Mouse (Mus musculus): ENCODE data around the gene Gnpnat1. TPM values are rescaled to one million over a fixed set of nuclear protein-coding genes. Genes with fewer than 3 reads are reported as not detected.
A peak's percentile ranks its signal among the peaks of the same experiment; 100 is the strongest.

Gnpnat1 gene
- polyA plus RNA-seq, 1 experiment from 2014 or later = 27.2 TPM

GRCm38 (mm10) chr14:45382912-45383311 lies 21.8 kb downstream of the Gnpnat1 start:
- H3K36me3 ChIP-seq (ENCODE audit: control insufficient read depth, insufficient read depth) = peaks cover 13% of the 10 kb centered on the region; the same call in 1 of the 2 replicates
- WGBS = 79% methylated on average over 4 of the region's 4 CpGs
- no peak overlapping the region for H3K4me3 ChIP-seq (replicated peaks; ENCODE audit: low read length)
- no peak overlapping the region for H3K4me2 ChIP-seq (ENCODE audit: low read length)
- H3K27me3 ChIP-seq (replicated peaks; ENCODE audit: control insufficient read depth, insufficient read depth, low read length) = no peaks in the 10 kb centered on the region
- H3K9ac ChIP-seq (replicated peaks; ENCODE audit: low read depth, low read length) = no peak overlapping the region
- no peak for ATAC-seq
- H3K9me3 ChIP-seq (ENCODE audit: control insufficient read depth, low read length) = no peaks in the 10 kb centered on the region
- H3K27ac ChIP-seq (ENCODE audit: low read length) = no peak overlapping the region
- peaks cover 3% of the 10 kb centered on the region; the same call in 1 of the 2 replicates for H3K4me1 ChIP-seq (replicated peaks; ENCODE audit: control insufficient read depth, insufficient read depth, low read length)

- H3K27me3 ChIP-seq (replicated peaks; ENCODE audit: control insufficient read depth, insufficient read depth, low read length) = no peaks in the 10 kb centered on the region
- H3K4me1 ChIP-seq (replicated peaks; ENCODE audit: control insufficient read depth, insufficient read depth, low read length) = no peaks in the 10 kb centered on the region
- ATAC-seq = no peak
- no peak overlapping the region for H3K4me3 ChIP-seq (replicated peaks; ENCODE audit: low read length)
- H3K9me3 ChIP-seq (ENCODE audit: control insufficient read depth, low read length) = no peaks in the 10 kb centered on the region
- H3K27ac ChIP-seq (ENCODE audit: low read length) = no peak overlapping the region
- H3K36me3 ChIP-seq (ENCODE audit: control insufficient read depth, insufficient read depth) = peaks cover 13% of the 10 kb centered on the region; the same call in 1 of the 2 replicates
- H3K4me2 ChIP-seq (ENCODE audit: low read length) = no peak overlapping the region
- WGBS = 68% methylated on average over 6 of the region's 6 CpGs
- no peak overlapping the region for H3K9ac ChIP-seq (replicated peaks; ENCODE audit: low read depth, low read length)
Measured at GRCm38 (mm10) chr14:45380756-45381155, 24.0 kb downstream of the Gnpnat1 start.

GRCm38 (mm10) chr14:45378771-45379170 lies 25.9 kb downstream of the Gnpnat1 start:
- Histone ChIP-seq H3K27me3 (replicated peaks; ENCODE audit: control insufficient read depth, insufficient read depth, low read length) (no peaks in the 10 kb centered on the region), H3K4me3 (replicated peaks; ENCODE audit: low read length) (no peak overlapping the region), H3K9ac (replicated peaks; ENCODE audit: low read depth, low read length) (no peak overlapping the region), H3K9me3 (ENCODE audit: control insufficient read depth, low read length) (no peaks in the 10 kb centered on the region), H3K4me2 (ENCODE audit: low read length) (no peak overlapping the region), H3K36me3 (ENCODE audit: control insufficient read depth, insufficient read depth) (peaks cover 13% of the 10 kb centered on the region; the same call in 1 of the 2 replicates), H3K27ac (ENCODE audit: low read length) (no peak overlapping the region), H3K4me1 (replicated peaks; ENCODE audit: control insufficient read depth, insufficient read depth, low read length) (no peaks in the 10 kb centered on the region)
- no peak for ATAC-seq
- 92% methylated on average over 3 of the region's 3 CpGs for WGBS

- Histone ChIP-seq H3K9ac (replicated peaks; ENCODE audit: low read depth, low read length) (peak overlapping the region; percentile 37; the same call in 1 of the 2 replicates), H3K9me3 (ENCODE audit: control insufficient read depth, low read length) (no peaks in the 10 kb centered on the region), H3K4me1 (replicated peaks; ENCODE audit: control insufficient read depth, insufficient read depth, low read length) (peaks cover 10% of the 10 kb centered on the region), H3K27ac (ENCODE audit: low read length) (peak overlapping the region; percentile 71), H3K4me3 (replicated peaks; ENCODE audit: low read length) (no peak overlapping the region), H3K36me3 (ENCODE audit: control insufficient read depth, insufficient read depth) (peaks cover 9% of the 10 kb centered on the region), H3K4me2 (ENCODE audit: low read length) (no peak overlapping the region), H3K27me3 (replicated peaks; ENCODE audit: control insufficient read depth, insufficient read depth, low read length) (no peaks in the 10 kb centered on the region)
- no peak; the same call in 1 of the 2 replicates for ATAC-seq
- 87% methylated on average over 6 of the region's 6 CpGs for WGBS
Measured at GRCm38 (mm10) chr14:45365196-45365587, 39.5 kb downstream of the Gnpnat1 start.

- no peak overlapping the region for H3K4me3 ChIP-seq (replicated peaks; ENCODE audit: low read length)
- H3K9me3 ChIP-seq (ENCODE audit: control insufficient read depth, low read length) = no peaks in the 10 kb centered on the region
- peak; percentile 89 for ATAC-seq
- peak overlapping the region; percentile 71 for H3K27ac ChIP-seq (ENCODE audit: low read length)
- no peaks in the 10 kb centered on the region for H3K27me3 ChIP-seq (replicated peaks; ENCODE audit: control insufficient read depth, insufficient read depth, low read length)
- H3K9ac ChIP-seq (replicated peaks; ENCODE audit: low read depth, low read length) = peak overlapping the region; percentile 37; the same call in 1 of the 2 replicates
- H3K4me2 ChIP-seq (ENCODE audit: low read length) = 0 out of 2 replicates have a peak overlapping the region, but pooled peaks have one; percentile 1
- WGBS = 49% methylated on average over 16 of the region's 16 CpGs
- peaks cover 10% of the 10 kb centered on the region for H3K4me1 ChIP-seq (replicated peaks; ENCODE audit: control insufficient read depth, insufficient read depth, low read length)
- peaks cover 4% of the 10 kb centered on the region for H3K36me3 ChIP-seq (ENCODE audit: control insufficient read depth, insufficient read depth)
Measured at GRCm38 (mm10) chr14:45364211-45365195, 40.2 kb downstream of the Gnpnat1 start.

GRCm38 (mm10) chr14:45350931-45351859 lies 53.5 kb downstream of the Gnpnat1 start, which contains the start of gene Styx:
TSS of gene Styx (plus strand) at chr14:45351093.
- Histone ChIP-seq H3K4me1 (replicated peaks; ENCODE audit: control insufficient read depth, insufficient read depth, low read length) (peaks cover 14% of the 10 kb centered on the region), H3K4me3 (replicated peaks; ENCODE audit: low read length) (peak within 1 kb of the TSS; percentile 92), H3K9ac (replicated peaks; ENCODE audit: low read depth, low read length) (peak within 1 kb of the TSS; percentile 76), H3K27ac (ENCODE audit: low read length) (peak within 1 kb of the TSS; percentile 44), H3K4me2 (ENCODE audit: low read length) (peak within 1 kb of the TSS; percentile 73), H3K27me3 (replicated peaks; ENCODE audit: control insufficient read depth, insufficient read depth, low read length) (no peaks in the 10 kb centered on the region), H3K9me3 (ENCODE audit: control insufficient read depth, low read length) (no peaks in the 10 kb centered on the region), H3K36me3 (ENCODE audit: control insufficient read depth, insufficient read depth) (peaks cover 11% of the 10 kb centered on the region; the same call in 1 of the 2 replicates)
- peak; percentile 98 for ATAC-seq
- WGBS = under 1% methylated on average over 47 of the region's 93 CpGs

GRCm38 (mm10) chr14:45329589-45330181 lies 75.0 kb downstream of the Gnpnat1 start, which contains the start of gene Psmc6:
TSS of gene Psmc6 (plus strand) at chr14:45329788.
- H3K4me3 ChIP-seq (replicated peaks; ENCODE audit: low read length) = peak within 1 kb of the TSS; percentile 97
- peak within 1 kb of the TSS; percentile 96 for H3K9ac ChIP-seq (replicated peaks; ENCODE audit: low read depth, low read length)
- peaks cover 14% of the 10 kb centered on the region for H3K36me3 ChIP-seq (ENCODE audit: control insufficient read depth, insufficient read depth)
- H3K27me3 ChIP-seq (replicated peaks; ENCODE audit: control insufficient read depth, insufficient read depth, low read length) = no peaks in the 10 kb centered on the region
- no peaks in the 10 kb centered on the region for H3K9me3 ChIP-seq (ENCODE audit: control insufficient read depth, low read length)
- peak within 1 kb of the TSS; percentile 89 for H3K27ac ChIP-seq (ENCODE audit: low read length)
- peak; percentile 95 for ATAC-seq
- peak within 1 kb of the TSS; percentile 81 for H3K4me2 ChIP-seq (ENCODE audit: low read length)
- peaks cover 9% of the 10 kb centered on the region for H3K4me1 ChIP-seq (replicated peaks; ENCODE audit: control insufficient read depth, insufficient read depth, low read length)
- WGBS = under 1% methylated on average over 43 of the region's 44 CpGs

- H3K9me3 ChIP-seq (ENCODE audit: control insufficient read depth, low read length) = no peaks in the 10 kb centered on the region
- H3K4me1 ChIP-seq (replicated peaks; ENCODE audit: control insufficient read depth, insufficient read depth, low read length) = peaks cover 9% of the 10 kb centered on the region
- peak overlapping the region; percentile 89 for H3K27ac ChIP-seq (ENCODE audit: low read length)
- peak; percentile 18 for ATAC-seq
- H3K4me3 ChIP-seq (replicated peaks; ENCODE audit: low read length) = peak overlapping the region; percentile 97
- H3K27me3 ChIP-seq (replicated peaks; ENCODE audit: control insufficient read depth, insufficient read depth, low read length) = no peaks in the 10 kb centered on the region
- WGBS = 9% methylated on average over 8 of the region's 8 CpGs
- H3K9ac ChIP-seq (replicated peaks; ENCODE audit: low read depth, low read length) = peak overlapping the region; percentile 40
- peak overlapping the region; percentile 59 for H3K4me2 ChIP-seq (ENCODE audit: low read length)
- H3K36me3 ChIP-seq (ENCODE audit: control insufficient read depth, insufficient read depth) = peaks cover 14% of the 10 kb centered on the region
Measured at GRCm38 (mm10) chr14:45329018-45329588, 75.6 kb downstream of the Gnpnat1 start.
